Mouse (Mus musculus) 3134 (cell line): ENCODE results near the gene Wdr91.

Experiments
- DNase-seq: peaks from one replicate; pipeline ENCODE4 v3.0.0-alpha.2; 2011; ENCODE audit warnings: low spot score; ENCODE audit not compliant: insufficient read length; ENCODE audit errors: extremely low read depth

The Wdr91 gene

GRCm38 (mm10) chr6:34919956-34920355 lies 9.3 kb upstream of the Wdr91 start, which contains the start of gene Stra8:
Gene Stra8 (plus strand): TSS chr6:34920163.
- no peak for DNase-seq

GRCm38 (mm10) chr6:34919146-34919545 lies 8.5 kb upstream of the Wdr91 start:
- no peak for DNase-seq

GRCm38 (mm10) chr6:34914462-34914861 lies 3.8 kb upstream of the Wdr91 start:
- DNase-seq, result no peak

GRCm38 (mm10) chr6:34913341-34914040 lies 2.8 kb upstream of the Wdr91 start:
- no peak for DNase-seq

- no peak for DNase-seq
Measured at GRCm38 (mm10) chr6:34909631-34910345, 888 bp downstream of the Wdr91 start.

- DNase-seq, result no peak
Measured at GRCm38 (mm10) chr6:34907696-34908260, 2.9 kb downstream of the Wdr91 start.

GRCm38 (mm10) chr6:34907121-34907614 lies 3.5 kb downstream of the Wdr91 start:
- DNase-seq, result no peak

GRCm38 (mm10) chr6:34906661-34907060 lies 4.0 kb downstream of the Wdr91 start:
- no peak for DNase-seq

GRCm38 (mm10) chr6:34906125-34906524 lies 4.6 kb downstream of the Wdr91 start:
- DNase-seq, result no peak

- no peak for DNase-seq
Measured at GRCm38 (mm10) chr6:34904361-34904760, 6.3 kb downstream of the Wdr91 start.

- DNase-seq, result no peak
Measured at GRCm38 (mm10) chr6:34903851-34904250, 6.8 kb downstream of the Wdr91 start.

- DNase-seq, result no peak
Measured at GRCm38 (mm10) chr6:34903441-34903840, 7.2 kb downstream of the Wdr91 start.

GRCm38 (mm10) chr6:34902578-34902977 lies 8.1 kb downstream of the Wdr91 start:
- no peak for DNase-seq

- no peak for DNase-seq
Measured at GRCm38 (mm10) chr6:34901911-34902444, 8.7 kb downstream of the Wdr91 start.

- DNase-seq, result no peak
Measured at GRCm38 (mm10) chr6:34900990-34901389, 9.7 kb downstream of the Wdr91 start.

GRCm38 (mm10) chr6:34899127-34899526 lies 11.5 kb downstream of the Wdr91 start:
- no peak for DNase-seq

- DNase-seq, result no peak
Measured at GRCm38 (mm10) chr6:34896168-34896780, 14.4 kb downstream of the Wdr91 start.

GRCm38 (mm10) chr6:34895569-34895968 lies 15.1 kb downstream of the Wdr91 start:
- DNase-seq, result no peak

- DNase-seq, result no peak
Measured at GRCm38 (mm10) chr6:34889185-34889584, 21.5 kb downstream of the Wdr91 start.

- no peak for DNase-seq
Measured at GRCm38 (mm10) chr6:34887131-34887850, 23.4 kb downstream of the Wdr91 start.
